Comparison of ENCODE assay signal across 8 mouse cellular contexts in the genomic region with DNA sequence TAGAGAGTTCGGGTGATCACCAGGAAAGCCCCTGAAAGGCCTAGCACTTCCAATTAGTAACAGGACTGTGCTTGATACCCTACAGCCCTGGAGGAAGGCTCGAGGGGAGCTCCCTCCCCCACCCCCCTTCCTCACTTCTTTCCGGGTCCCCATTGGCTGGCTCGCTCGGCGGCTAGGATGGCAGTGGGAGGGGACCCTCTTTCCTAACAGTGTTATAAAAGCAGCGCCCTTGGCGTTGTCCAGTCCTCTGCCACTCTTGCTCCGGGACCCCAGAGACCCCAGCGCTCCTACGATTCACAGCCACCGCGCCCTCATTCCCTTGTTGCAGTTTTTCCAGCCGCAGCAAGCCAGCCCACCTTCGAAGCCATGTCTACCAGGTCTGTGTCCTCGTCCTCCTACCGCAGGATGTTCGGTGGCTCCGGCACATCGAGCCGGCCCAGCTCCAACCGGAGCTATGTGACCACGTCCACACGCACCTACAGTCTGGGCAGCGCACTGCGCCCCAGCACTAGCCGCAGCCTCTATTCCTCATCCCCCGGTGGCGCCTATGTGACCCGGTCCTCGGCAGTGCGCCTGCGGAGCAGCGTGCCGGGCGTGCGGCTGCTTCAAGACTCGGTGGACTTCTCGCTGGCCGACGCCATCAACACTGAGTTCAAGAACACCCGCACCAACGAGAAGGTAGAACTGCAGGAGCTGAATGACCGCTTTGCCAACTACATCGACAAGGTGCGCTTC. TPM values are rescaled to one million over a fixed set of nuclear protein-coding genes. Genes with fewer than 3 reads are reported as not detected.
DNase-seq lines count a peak whose midpoint lies in the region; ATAC-seq and TF ChIP-seq lines count a peak whose summit lies in the region.

No protein-coding gene starts in this region.

- H3K36me3 ChIP-seq in liver, embryonic 15.5 days (replicated peaks), result peaks cover 6% of the 10 kb centered on the region; the same call in 1 of the 2 replicates
- H3K36me3 ChIP-seq in stomach, postnatal 0 days (ENCODE audit: control insufficient read depth, insufficient read depth, low read length), result no peaks in the 10 kb centered on the region

- TF ChIP-seq CTCF in stomach, postnatal 0 days (IDR thresholded peaks at IDR 0.05; ENCODE audit: low read depth), result no peak

- no peak for TF ChIP-seq EP300 in stomach, postnatal 0 days (optimal IDR thresholded peaks at IDR 0.05)

- peak; percentile 73 for DNase-seq in A20 (ENCODE audit: low read depth, low spot score)
- DNase-seq in adipocyte (ENCODE audit: low spot score), result peak; percentile 94
- peak; percentile 94 for DNase-seq in embryo, embryonic 10 days (ENCODE audit: low spot score)
- DNase-seq in heart, adult 18-20 months, result peak; percentile 92 to 94
- DNase-seq in kidney, adult 18-20 months, result peak; percentile 62
- DNase-seq in neural tube, embryonic 10.5 days (ENCODE audit: extremely low spot score, low spot score), result peak; percentile 96
- peak; percentile 66 for DNase-seq in stomach, postnatal 0 days (ENCODE audit: low spot score)

- peaks cover 64% of the 10 kb centered on the region for H3K27me3 ChIP-seq in liver, embryonic 15.5 days
- no peaks in the 10 kb centered on the region for H3K27me3 ChIP-seq in stomach, postnatal 0 days (ENCODE audit: control insufficient read depth, insufficient read depth, low read length)

- WGBS in liver, embryonic 15.5 days (ENCODE audit: insufficient replicate concordance), result under 1% methylated on average over 46 of the region's 46 CpGs
- WGBS in stomach, postnatal 0 days, result under 1% methylated on average over 46 of the region's 46 CpGs

- peak overlapping the region; percentile 69 for H3K4me2 ChIP-seq in liver, embryonic 15.5 days
- H3K4me2 ChIP-seq in stomach, postnatal 0 days (replicated peaks; ENCODE audit: low read depth), result peak overlapping the region; percentile 60

- peak overlapping the region; percentile 50 for H3K9ac ChIP-seq in liver, embryonic 15.5 days
- H3K9ac ChIP-seq in stomach, postnatal 0 days (ENCODE audit: low read length), result peak overlapping the region; percentile 80

- no peaks in the 10 kb centered on the region for H3K9me3 ChIP-seq in liver, embryonic 15.5 days (replicated peaks)
- no peaks in the 10 kb centered on the region for H3K9me3 ChIP-seq in stomach, postnatal 0 days (ENCODE audit: control insufficient read depth, low read length)

- H3K4me3 ChIP-seq in liver, embryonic 15.5 days (replicated peaks), result peak overlapping the region; percentile 56
- H3K4me3 ChIP-seq in stomach, postnatal 0 days (ENCODE audit: low read depth, low read length), result peak overlapping the region; percentile 67

- ATAC-seq in liver, embryonic 15.5 days (ENCODE audit: insufficient read depth), result peak; percentile 71
- peak; percentile 87 for ATAC-seq in stomach, postnatal 0 days (ENCODE audit: low FRiP score, low TSS enrichment)

- peaks cover 31% of the 10 kb centered on the region for H3K4me1 ChIP-seq in liver, embryonic 15.5 days (replicated peaks)
- peaks cover 3% of the 10 kb centered on the region; the same call in 1 of the 2 replicates for H3K4me1 ChIP-seq in stomach, postnatal 0 days (replicated peaks; ENCODE audit: control insufficient read depth, insufficient read depth)

- peak overlapping the region; percentile 81 for H3K27ac ChIP-seq in liver, embryonic 15.5 days (replicated peaks)
- peak overlapping the region; percentile 93 for H3K27ac ChIP-seq in stomach, postnatal 0 days (replicated peaks)

RNA-seq across cellular contexts. Expression of a gene that starts 0.5 kb away (rescaled TPM):
- total RNA-seq in heart, adult 18-20 months (2021), result 100 to 1,000 TPM; 296 to 301 TPM
- polyA plus RNA-seq in liver, embryonic 15.5 days (2015; fragmentation: Nextera tagmentation; extraction: Ambion mirVana), result 84.2 and 91.3 TPM in 2 replicates
- polyA plus RNA-seq in stomach, postnatal 0 days (2015; fragmentation: Nextera tagmentation; extraction: Ambion mirVana), result 287 and 331 TPM in 2 replicates

RNA-seq across cellular contexts. Expression of a gene that starts 29.8 kb away (rescaled TPM):
- total RNA-seq in heart, adult 18-20 months (2021), result 1 to 10 TPM; 5.2 to 6.7 TPM
- polyA plus RNA-seq in liver, embryonic 15.5 days (2015; fragmentation: Nextera tagmentation; extraction: Ambion mirVana), result 3.2 and 4.1 TPM in 2 replicates
- polyA plus RNA-seq in stomach, postnatal 0 days (2015; fragmentation: Nextera tagmentation; extraction: Ambion mirVana), result 6.9 and 7.2 TPM in 2 replicates

Comparison
In these comparisons a context has a peak if more than half of its experiments do, and no peak if none do; other contexts are left out.
1. Peak in every context shown above with its lines: DNase-seq, ATAC-seq, H3K4me3 ChIP-seq and H3K27ac ChIP-seq.